Mouse (Mus musculus) CH12.LX (cell line): ENCODE results near the gene Sart3.

ENCODE experiments used
- CTCF ChIP-seq, 2 experiments: IDR thresholded peaks in 1 of 2; conservative IDR thresholded peaks in 1 of 2; 2 replicates each; pipeline ENCODE4 v1.5.1; 2011 to 2012; ENCODE audit warnings: low read depth in 2 of 2, low read length in 2 of 2, improper control_type of control experiment in 1 of 2, inconsistent platforms in 1 of 2, mild to moderate bottlenecking in 1 of 2, moderate library complexity in 1 of 2
- EP300 ChIP-seq: IDR thresholded peaks from 2 replicates; pipeline ENCODE4 v1.6.1; 2011; ENCODE audit warnings: low read length, improper control_type of control experiment
- JUND ChIP-seq: conservative IDR thresholded peaks from 2 replicates; pipeline ENCODE4 v1.6.1; 2011; ENCODE audit warnings: low read depth, low read length, improper control_type of control experiment
- MYC ChIP-seq: IDR thresholded peaks from 2 replicates; pipeline ENCODE4 v1.6.1; 2011; ENCODE audit warnings: low read depth, mild to moderate bottlenecking, improper control_type of control experiment, low read length
- NRF1 ChIP-seq: IDR thresholded peaks from 2 replicates; pipeline ENCODE4 v1.6.1; 2014; ENCODE audit warnings: low read depth, mild to moderate bottlenecking, inconsistent platforms, low read length, improper control_type of control experiment, moderate library complexity
- POLR2A ChIP-seq: IDR thresholded peaks from 2 replicates; pipeline ENCODE4 v1.6.1; 2011; ENCODE audit warnings: low read depth, mild to moderate bottlenecking, improper control_type of control experiment, low read length
- POLR2AphosphoS2 ChIP-seq: IDR thresholded peaks from 2 replicates; pipeline ENCODE4 v1.6.1; 2011; ENCODE audit warnings: low read depth, low read length, improper control_type of control experiment
- RAD21 ChIP-seq: IDR thresholded peaks from 2 replicates; pipeline ENCODE4 v1.6.1; 2011; ENCODE audit warnings: low read depth, mild to moderate bottlenecking, low read length, improper control_type of control experiment, moderate library complexity
- SIN3A ChIP-seq: IDR thresholded peaks from 2 replicates; pipeline ENCODE4 v1.6.1; 2012; ENCODE audit warnings: low read length, improper control_type of control experiment, inconsistent platforms
- SMC3 ChIP-seq: IDR thresholded peaks from 2 replicates; pipeline ENCODE4 v1.6.1; 2011; ENCODE audit warnings: low read depth, low read length, improper control_type of control experiment
- UBTF ChIP-seq: IDR thresholded peaks from 2 replicates; pipeline ENCODE4 v1.6.1; 2012; ENCODE audit warnings: low read depth, mild to moderate bottlenecking, inconsistent platforms, low read length, improper control_type of control experiment, moderate library complexity
- ZNF384 ChIP-seq: IDR thresholded peaks from 2 replicates; pipeline ENCODE4 v1.6.1; 2012; ENCODE audit warnings: low read depth, low read length, improper control_type of control experiment, inconsistent platforms

GRCm38 (mm10) chr5:113780763-113781162 is 8.5 kb upstream of the Sart3 start:
- TF ChIP-seq NRF1 = no peak
- TF ChIP-seq CTCF (conservative IDR thresholded peaks at IDR 0.05 in 1 of 2, IDR thresholded peaks at IDR 0.05 in 1 of 2; ENCODE audit: low read depth in 2 of 2, low read length in 2 of 2) = no peak
- no peak for TF ChIP-seq SIN3A
- no peak for TF ChIP-seq POLR2A
- TF ChIP-seq SMC3 = no peak
- TF ChIP-seq RAD21 = no peak
- TF ChIP-seq UBTF = no peak
- no peak for TF ChIP-seq JUND
- no peak for TF ChIP-seq POLR2AphosphoS2
- no peak for TF ChIP-seq EP300
- no peak for TF ChIP-seq MYC
- no peak for TF ChIP-seq ZNF384
